Mouse (Mus musculus) cerebellum, adult 2 months (tissue): ENCODE results near the gene Armc2.

Source experiments
- CTCF ChIP-seq: fragments of 200-500 bp; IDR thresholded peaks from 2 replicates; pipeline ENCODE4 v1.5.1; 2011; ENCODE audit warnings: low read depth, mild to moderate bottlenecking, control low read depth, low read length, moderate library complexity, borderline replicate concordance; ENCODE audit not compliant: insufficient read depth
- POLR2A ChIP-seq: fragments of 200-500 bp; IDR thresholded peaks from 2 replicates; pipeline ENCODE4 v1.6.1; 2011; ENCODE audit warnings: low read length, control low read depth, borderline replicate concordance; ENCODE audit not compliant: insufficient read depth

DNA sequence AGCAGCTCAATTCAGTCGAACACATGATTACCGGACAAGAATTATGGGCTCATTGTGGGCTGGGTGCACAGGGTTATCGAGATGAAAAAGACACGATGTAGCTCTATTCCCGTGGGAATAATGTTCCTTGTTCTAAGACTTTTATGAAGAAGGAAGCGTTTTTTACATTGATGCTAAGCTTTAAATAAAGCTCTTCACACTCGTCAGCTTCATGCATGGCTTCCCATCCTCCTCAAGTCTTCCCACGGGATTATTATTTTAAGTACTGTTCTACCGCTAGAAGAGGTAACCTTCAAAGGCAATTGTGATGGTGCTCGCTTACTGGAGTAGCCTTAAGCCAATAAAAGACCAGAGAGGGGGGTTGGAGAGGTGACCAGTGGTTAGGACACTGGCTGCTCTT lies 26.3 kb upstream of the Armc2 start:
- TF ChIP-seq CTCF (no peak), POLR2A (no peak)
